Mouse (Mus musculus): ENCODE results near the gene Hist1h4d. TPM values are rescaled to one million over a fixed set of nuclear protein-coding genes. Genes with fewer than 3 reads are reported as not detected.
"Not testable (repeated sequence)": the region's sequence is repeated elsewhere in the genome, so short reads cannot be mapped to it uniquely, and the experiment has no call there.

The Hist1h4d gene
- 639 and 801 TPM in 2 replicates for total RNA-seq (2017)

DNA sequence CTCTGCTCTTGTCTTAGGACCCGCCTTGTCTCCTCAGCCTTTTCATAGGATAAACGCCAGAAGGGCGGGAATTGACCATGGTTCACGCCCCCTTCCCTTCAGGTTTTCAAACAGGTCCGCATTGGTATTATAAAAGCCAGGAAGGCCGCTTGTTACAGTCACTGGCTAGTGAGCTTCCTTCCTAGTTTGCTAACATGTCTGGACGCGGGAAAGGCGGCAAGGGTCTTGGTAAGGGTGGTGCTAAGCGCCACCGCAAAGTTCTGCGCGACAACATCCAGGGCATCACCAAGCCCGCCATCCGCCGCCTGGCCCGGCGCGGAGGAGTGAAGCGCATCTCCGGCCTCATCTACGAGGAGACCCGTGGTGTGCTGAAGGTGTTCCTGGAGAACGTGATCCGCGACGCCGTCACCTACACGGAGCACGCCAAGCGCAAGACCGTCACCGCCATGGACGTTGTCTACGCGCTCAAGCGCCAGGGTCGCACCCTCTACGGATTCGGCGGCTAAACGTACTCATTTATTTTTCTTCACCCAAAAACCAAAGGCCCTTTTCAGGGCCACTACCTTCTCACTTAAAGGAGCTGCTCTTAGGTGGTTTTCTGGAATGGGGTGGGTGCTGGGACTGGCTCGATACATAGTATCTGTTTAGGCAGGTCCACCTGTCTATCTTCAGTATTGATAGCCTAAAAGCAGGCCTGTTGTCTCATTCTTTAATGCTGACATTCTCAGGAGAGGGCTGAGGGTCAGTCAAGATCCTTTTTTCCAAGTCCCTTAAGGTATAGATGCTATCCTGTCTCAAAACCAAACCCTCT lies at the start of gene Hist1h4d:
Gene Hist1h4d, plus strand, starts transcription at position 191 of the 811 bp plus-strand sequence.
- ATAC-seq (replicated peaks in 1 of 2; ENCODE audit: insufficient read depth in 1 of 2, low FRiP score in 2 of 2, low TSS enrichment in 1 of 2, low read depth in 1 of 2, poor library complexity in 2 of 2, severe bottlenecking in 2 of 2) = peak; percentile 81 to 83

DNA sequence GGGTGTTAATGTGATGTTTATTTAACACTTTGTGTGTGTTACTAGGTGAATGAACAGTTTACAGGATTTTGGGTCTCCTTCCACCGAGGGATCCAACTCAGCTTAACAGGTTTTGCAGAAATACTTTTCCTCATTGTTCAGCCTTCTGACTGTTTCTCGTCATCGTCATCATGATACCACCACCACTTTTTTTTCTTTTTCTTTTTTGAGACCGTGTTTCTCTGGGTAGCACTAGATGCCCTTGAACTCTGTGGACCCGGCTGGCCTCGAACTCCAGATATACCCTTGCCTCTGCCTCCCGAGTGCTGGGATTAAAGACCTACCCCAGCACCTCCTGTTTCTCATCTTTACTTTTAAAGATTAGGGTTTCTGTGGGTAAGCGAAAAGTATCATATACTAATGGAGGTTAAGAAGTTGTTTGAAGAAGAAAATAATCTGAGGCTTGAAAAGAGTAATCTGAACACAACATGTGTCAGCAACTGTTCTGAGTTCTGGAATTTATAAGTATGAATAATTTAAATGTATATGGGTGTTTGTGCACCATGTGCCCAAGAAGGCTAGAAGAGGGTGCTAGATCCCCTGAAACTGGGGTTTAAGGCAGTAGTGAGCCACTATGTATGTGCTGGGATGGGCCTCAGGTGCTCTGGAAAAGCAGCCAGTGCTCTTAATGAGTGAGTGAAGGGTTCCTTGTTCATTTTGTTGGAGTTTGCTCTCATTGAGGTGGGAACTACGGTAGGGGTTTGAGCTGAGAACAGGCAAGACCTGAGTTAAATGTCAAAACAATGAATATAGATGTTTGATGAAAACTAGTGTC lies 48.9 kb upstream of the Hist1h4d start:
- ATAC-seq (replicated peaks in 1 of 2; ENCODE audit: insufficient read depth in 1 of 2, low FRiP score in 2 of 2, low TSS enrichment in 1 of 2, low read depth in 1 of 2, poor library complexity in 2 of 2, severe bottlenecking in 2 of 2) = no peak

DNA sequence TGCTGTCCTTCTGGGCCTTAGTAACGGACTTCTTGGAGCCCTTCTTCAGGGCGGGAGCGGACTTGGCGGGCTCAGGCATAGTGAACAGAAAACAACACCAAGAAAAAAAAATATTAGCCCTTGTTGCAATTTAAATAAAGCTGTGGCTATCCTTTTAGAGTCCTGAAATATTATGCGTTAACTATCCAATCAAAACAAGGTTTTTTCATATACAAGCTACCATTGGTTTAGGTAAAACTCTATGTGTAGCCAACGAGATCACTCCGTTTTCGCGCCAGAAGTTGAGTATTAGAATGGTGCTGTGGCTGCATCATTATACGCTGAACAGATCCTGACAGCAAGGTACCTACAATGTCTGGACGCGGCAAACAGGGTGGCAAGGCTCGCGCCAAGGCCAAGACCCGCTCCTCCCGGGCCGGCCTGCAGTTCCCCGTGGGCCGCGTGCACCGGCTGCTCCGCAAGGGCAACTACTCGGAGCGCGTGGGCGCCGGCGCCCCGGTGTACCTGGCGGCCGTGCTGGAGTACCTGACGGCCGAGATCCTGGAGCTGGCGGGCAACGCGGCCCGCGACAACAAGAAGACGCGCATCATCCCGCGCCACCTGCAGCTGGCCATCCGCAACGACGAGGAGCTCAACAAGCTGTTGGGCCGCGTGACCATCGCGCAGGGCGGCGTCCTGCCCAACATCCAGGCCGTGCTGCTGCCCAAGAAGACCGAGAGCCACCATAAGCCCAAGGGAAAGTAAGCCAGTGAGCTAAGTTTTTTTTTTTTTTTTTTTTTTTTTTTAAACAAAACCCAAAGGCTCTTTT lies 47.6 kb upstream of the Hist1h4d start, which contains the start of gene Hist1h2af:
Gene Hist1h2af, plus strand, starts transcription at position 347 of the 808 bp plus-strand sequence.
- ATAC-seq (replicated peaks in 1 of 2; ENCODE audit: insufficient read depth in 1 of 2, low FRiP score in 2 of 2, low TSS enrichment in 1 of 2, low read depth in 1 of 2, poor library complexity in 2 of 2, severe bottlenecking in 2 of 2) = peak; percentile 38 to 39

DNA sequence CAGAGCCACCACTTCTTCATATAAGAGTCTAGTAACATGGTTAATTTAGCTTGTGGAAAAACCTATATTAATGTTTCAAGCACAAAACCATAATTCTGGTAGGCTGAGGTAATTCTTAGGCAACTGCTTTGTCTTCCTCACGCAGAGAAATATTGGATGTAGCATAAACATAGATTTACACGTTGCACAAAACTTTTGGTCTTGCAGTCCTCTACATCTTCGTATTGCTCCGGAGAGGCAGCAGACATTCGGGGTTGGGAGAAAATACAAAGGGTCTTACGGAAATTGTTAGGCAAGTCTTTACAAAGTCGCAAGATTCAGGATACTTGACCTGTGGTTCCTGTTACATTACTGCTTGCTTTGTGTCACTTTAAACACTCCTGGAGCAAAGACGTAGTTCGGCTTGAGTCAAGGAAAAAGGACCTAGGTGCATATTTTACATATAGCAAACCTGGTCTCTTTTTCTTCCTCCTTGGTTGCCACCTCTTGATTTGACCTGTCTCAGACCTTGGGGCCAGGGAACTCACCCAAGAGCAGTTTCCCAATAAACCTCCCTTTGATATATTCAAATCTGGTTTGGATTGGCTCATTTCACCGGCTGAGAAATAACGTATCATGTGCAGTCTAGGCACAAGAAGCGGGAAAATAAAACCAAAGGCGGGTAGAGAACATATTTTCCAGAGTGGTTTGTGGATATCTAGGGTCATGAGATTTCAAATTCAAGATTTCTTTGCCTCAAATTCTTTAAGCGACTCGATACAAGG lies 46.8 kb upstream of the Hist1h4d start:
- no peak for ATAC-seq (replicated peaks in 1 of 2; ENCODE audit: insufficient read depth in 1 of 2, low FRiP score in 2 of 2, low TSS enrichment in 1 of 2, low read depth in 1 of 2, poor library complexity in 2 of 2, severe bottlenecking in 2 of 2)

DNA sequence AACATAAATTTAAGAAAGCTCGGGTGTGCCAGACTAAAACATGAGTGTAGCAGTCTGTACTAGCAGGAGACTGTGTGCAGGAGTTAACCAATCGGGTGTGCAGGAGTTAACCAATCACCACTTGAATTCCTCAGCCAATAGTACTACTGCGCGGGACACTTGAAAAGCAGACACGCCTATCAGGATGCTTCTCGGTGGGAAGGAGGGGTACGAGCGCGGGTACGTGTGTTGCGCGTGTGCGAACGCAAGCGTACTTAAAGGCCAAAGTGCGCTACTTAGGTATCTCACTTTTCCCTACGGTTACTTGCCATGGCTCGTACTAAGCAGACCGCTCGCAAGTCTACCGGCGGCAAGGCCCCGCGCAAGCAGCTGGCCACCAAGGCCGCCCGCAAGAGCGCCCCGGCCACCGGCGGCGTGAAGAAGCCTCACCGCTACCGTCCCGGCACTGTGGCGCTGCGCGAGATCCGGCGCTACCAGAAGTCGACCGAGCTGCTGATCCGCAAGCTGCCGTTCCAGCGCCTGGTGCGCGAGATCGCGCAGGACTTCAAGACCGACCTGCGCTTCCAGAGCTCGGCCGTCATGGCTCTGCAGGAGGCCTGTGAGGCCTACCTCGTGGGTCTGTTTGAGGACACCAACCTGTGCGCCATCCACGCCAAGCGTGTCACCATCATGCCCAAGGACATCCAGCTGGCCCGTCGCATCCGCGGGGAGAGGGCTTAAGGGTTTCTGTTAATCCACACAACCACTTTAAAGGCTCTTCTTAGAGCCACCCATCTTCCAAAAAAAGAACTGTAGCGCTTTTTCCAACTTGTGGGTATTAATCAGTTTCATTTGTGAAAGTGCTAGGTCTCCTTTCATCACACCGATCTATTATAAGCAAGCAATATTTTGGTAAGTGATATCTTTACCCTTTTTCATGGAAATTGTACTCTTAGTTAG lies 46.0 kb upstream of the Hist1h4d start, which contains the start of gene Hist1h3g:
Gene Hist1h3g, plus strand, starts transcription at position 286 of the 939 bp plus-strand sequence.
- peak; percentile 71 to 74 for ATAC-seq (replicated peaks in 1 of 2; ENCODE audit: insufficient read depth in 1 of 2, low FRiP score in 2 of 2, low TSS enrichment in 1 of 2, low read depth in 1 of 2, poor library complexity in 2 of 2, severe bottlenecking in 2 of 2)

GRCm38 (mm10) chr13:23536076-23536822 lies 45.1 kb upstream of the Hist1h4d start:
- ATAC-seq (replicated peaks in 1 of 2; ENCODE audit: insufficient read depth in 1 of 2, low FRiP score in 2 of 2, low TSS enrichment in 1 of 2, low read depth in 1 of 2, poor library complexity in 2 of 2, severe bottlenecking in 2 of 2) = no peak

GRCm38 (mm10) chr13:23537006-23537710 lies 44.2 kb upstream of the Hist1h4d start:
- ATAC-seq (replicated peaks in 1 of 2; ENCODE audit: insufficient read depth in 1 of 2, low FRiP score in 2 of 2, low TSS enrichment in 1 of 2, low read depth in 1 of 2, poor library complexity in 2 of 2, severe bottlenecking in 2 of 2) = no peak

- no peak for ATAC-seq (replicated peaks in 1 of 2; ENCODE audit: insufficient read depth in 1 of 2, low FRiP score in 2 of 2, low TSS enrichment in 1 of 2, low read depth in 1 of 2, poor library complexity in 2 of 2, severe bottlenecking in 2 of 2)
These were observed 43.1 kb upstream of the Hist1h4d start for GRCm38 (mm10) chr13:23538249-23538648.

GRCm38 (mm10) chr13:23539821-23540220 lies 41.6 kb upstream of the Hist1h4d start:
- not testable (repeated sequence) for ATAC-seq (replicated peaks in 1 of 2; ENCODE audit: insufficient read depth in 1 of 2, low FRiP score in 2 of 2, low TSS enrichment in 1 of 2, low read depth in 1 of 2, poor library complexity in 2 of 2, severe bottlenecking in 2 of 2)

DNA sequence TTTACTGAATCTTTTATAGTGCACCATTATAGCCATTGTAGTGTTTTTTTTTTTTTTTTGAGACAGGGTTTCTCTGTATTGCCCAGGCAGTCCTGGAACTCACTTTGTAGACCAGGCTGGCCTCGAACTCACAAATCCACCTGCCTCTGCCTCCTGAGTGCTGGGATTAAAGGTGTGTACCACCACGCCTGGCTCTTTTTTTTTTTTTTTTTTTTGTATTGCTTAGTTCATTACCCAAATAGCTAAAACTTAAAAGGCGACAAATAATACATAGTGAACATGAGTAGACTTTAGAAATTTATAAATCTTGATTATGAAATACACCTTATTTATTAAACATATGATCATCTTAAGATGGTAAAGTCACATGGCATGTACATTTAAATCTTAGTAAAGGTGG lies 39.9 kb upstream of the Hist1h4d start:
- no peak for ATAC-seq (replicated peaks in 1 of 2; ENCODE audit: insufficient read depth in 1 of 2, low FRiP score in 2 of 2, low TSS enrichment in 1 of 2, low read depth in 1 of 2, poor library complexity in 2 of 2, severe bottlenecking in 2 of 2)

GRCm38 (mm10) chr13:23542225-23542980 lies 39.0 kb upstream of the Hist1h4d start:
- ATAC-seq (replicated peaks in 1 of 2; ENCODE audit: insufficient read depth in 1 of 2, low FRiP score in 2 of 2, low TSS enrichment in 1 of 2, low read depth in 1 of 2, poor library complexity in 2 of 2, severe bottlenecking in 2 of 2) = not testable (repeated sequence)

DNA sequence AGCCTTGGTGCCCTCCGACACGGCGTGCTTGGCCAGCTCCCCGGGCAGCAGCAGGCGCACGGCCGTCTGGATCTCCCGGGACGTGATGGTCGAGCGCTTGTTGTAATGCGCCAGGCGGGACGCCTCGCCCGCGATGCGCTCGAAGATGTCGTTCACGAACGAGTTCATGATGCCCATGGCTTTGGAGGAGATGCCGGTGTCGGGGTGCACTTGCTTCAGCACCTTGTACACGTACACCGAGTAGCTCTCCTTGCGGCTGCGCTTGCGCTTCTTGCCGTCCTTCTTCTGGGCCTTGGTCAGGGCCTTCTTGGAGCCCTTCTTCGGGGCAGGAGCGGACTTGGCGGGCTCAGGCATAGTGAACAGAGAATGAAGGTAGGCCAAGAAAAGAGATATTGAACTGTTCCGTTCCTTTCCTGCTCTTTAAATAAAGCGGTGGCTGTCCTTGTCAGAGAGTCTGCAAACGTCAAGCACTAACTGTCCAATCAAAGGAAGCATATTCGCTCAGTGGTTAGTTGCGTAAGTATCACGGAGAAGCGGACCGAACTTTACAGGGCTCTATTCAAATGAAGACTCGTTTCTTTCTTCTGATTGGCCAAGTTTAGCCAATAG lies 38.3 kb upstream of the Hist1h4d start, which contains the start of gene Hist1h2bh:
Gene Hist1h2bh, minus strand, starts transcription at position 394 of the 609 bp plus-strand sequence.
- ATAC-seq (replicated peaks in 1 of 2; ENCODE audit: insufficient read depth in 1 of 2, low FRiP score in 2 of 2, low TSS enrichment in 1 of 2, low read depth in 1 of 2, poor library complexity in 2 of 2, severe bottlenecking in 2 of 2) = peak; percentile 95 to 97

DNA sequence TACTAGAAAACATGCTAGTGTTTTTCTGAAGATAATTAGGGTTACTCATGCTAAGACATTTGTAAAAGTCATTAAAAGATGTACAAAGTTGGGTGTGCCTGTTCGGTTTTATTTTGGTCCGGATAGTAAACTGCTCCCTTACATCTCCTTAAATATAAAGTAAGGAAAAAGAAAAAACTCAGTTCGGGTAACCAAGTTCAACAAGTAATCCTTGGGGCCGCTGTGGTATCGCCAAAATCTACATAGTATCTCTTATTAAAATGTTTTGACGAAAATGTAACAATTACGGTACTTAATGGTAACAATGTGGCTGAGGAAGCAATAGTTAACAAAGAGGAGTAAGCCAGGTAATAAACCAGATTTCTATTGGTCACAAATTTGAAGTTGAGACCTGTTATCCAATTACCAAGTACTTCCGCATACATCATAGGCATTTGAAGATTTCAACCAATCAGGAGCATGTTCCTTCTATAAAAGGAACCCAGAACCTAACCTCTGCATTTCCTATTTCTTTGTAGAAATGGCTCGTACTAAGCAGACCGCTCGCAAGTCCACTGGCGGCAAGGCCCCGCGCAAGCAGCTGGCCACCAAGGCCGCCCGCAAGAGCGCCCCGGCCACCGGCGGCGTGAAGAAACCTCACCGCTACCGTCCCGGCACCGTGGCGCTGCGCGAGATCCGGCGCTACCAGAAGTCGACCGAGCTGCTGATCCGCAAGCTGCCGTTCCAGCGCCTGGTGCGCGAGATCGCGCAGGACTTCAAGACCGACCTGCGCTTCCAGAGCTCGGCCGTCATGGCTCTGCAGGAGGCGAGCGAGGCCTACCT lies 37.2 kb upstream of the Hist1h4d start, which contains the start of gene Hist1h3f:
Gene Hist1h3f, plus strand, starts transcription at position 88 of the 822 bp plus-strand sequence.
- peak; percentile 77 to 86 for ATAC-seq (replicated peaks in 1 of 2; ENCODE audit: insufficient read depth in 1 of 2, low FRiP score in 2 of 2, low TSS enrichment in 1 of 2, low read depth in 1 of 2, poor library complexity in 2 of 2, severe bottlenecking in 2 of 2)

All from hematopoietic stem cell, adult 5-6 weeks (primary cell).